Mouse (Mus musculus) liver, embryonic 11.5 days (tissue): ENCODE measurements around the gene Sycp2. TPM values are rescaled to one million over a fixed set of nuclear protein-coding genes. Genes with fewer than 3 reads are reported as not detected.

Source experiments
- ATAC-seq: fragments of 200-750 bp; cut with Nextera tagmentation; replicated peaks from 2 replicates; pipeline ENCODE4 v1.8.0; 2017; ENCODE audit warnings: moderate number of reproducible peaks, mild to moderate bottlenecking, moderate TSS enrichment, moderate library complexity; ENCODE audit not compliant: low FRiP score
- DNase-seq: peaks from one replicate; pipeline ENCODE4 v3.0.0-alpha.2; 2017; ENCODE audit warnings: low spot score
- H3K27ac ChIP-seq: fragments of 300-500 bp; sonication (generic); 2 replicates; pipeline ENCODE4 v1.5.1; 2014; ENCODE audit warnings: mild to moderate bottlenecking, low read depth, low read length, control low read depth
- H3K27me3 ChIP-seq: fragments of 300-500 bp; sonication (generic); replicated peaks from 2 replicates; pipeline ENCODE4 v1.6.1; 2014; ENCODE audit warnings: low read length, mixed read lengths; ENCODE audit not compliant: control insufficient read depth, insufficient read depth
- H3K36me3 ChIP-seq: fragments of 300-500 bp; sonication (generic); 2 replicates; pipeline ENCODE4 v1.6.1; 2014; ENCODE audit warnings: mild to moderate bottlenecking, low read length, moderate library complexity, mixed read lengths; ENCODE audit not compliant: control insufficient read depth, insufficient read depth
- H3K4me1 ChIP-seq: fragments of 300-500 bp; sonication (generic); replicated peaks from 2 replicates; pipeline ENCODE4 v1.6.1; 2014; ENCODE audit warnings: low read length, mixed read lengths; ENCODE audit not compliant: control insufficient read depth, insufficient read depth
- H3K4me2 ChIP-seq: fragments of 300-500 bp; sonication (generic); 2 replicates; pipeline ENCODE4 v1.6.1; 2014; ENCODE audit warnings: mild to moderate bottlenecking, control low read depth, moderate library complexity
- H3K4me3 ChIP-seq: fragments of 300-500 bp; sonication (generic); 2 replicates; pipeline ENCODE4 v1.5.1; 2014; ENCODE audit warnings: low read depth, low read length, control low read depth
- H3K9ac ChIP-seq: fragments of 300-500 bp; sonication (generic); 2 replicates; pipeline ENCODE4 v1.6.1; 2014; ENCODE audit warnings: low read depth, low read length, control low read depth
- H3K9me3 ChIP-seq: fragments of 300-500 bp; sonication (generic); 2 replicates; pipeline ENCODE4 v1.6.1; 2016; ENCODE audit warnings: low read length, inconsistent platforms, mixed read lengths; ENCODE audit not compliant: control insufficient read depth
- WGBS: fragments of 180-500 bp; shearing (Covaris S2); extraction: QIAGEN DNeasy Blood & Tissue Kit; methylation state at CpG from one replicate; pipeline ENCODE4 v1.1.7; 2014; 5-methylcytosine and 5-hydroxymethylcytosine counted together
- polyA plus RNA-seq: library from polyadenylated mRNA; unstranded; fragments of >200 nt; fragmentation: Nextera tagmentation; extraction: Ambion mirVana; gene quantifications from 2 replicates; pipeline ENCODE4 v1.2.1, GENCODE M21; 2014

The Sycp2 gene
- polyA plus RNA-seq, 1 experiment from 2014 or later = not detected

GRCm38 (mm10) chr2:178420576-178420975, 13.1 kb upstream of the Sycp2 start:
- H3K4me1 ChIP-seq = peaks cover 7% of the 10 kb centered on the region
- 85% methylated on average over 9 of the region's 9 CpGs for WGBS
- DNase-seq (no peak), ATAC-seq (no peak)
- H3K27me3 ChIP-seq = no peaks in the 10 kb centered on the region
- H3K4me3 ChIP-seq = no peak overlapping the region
- H3K36me3 ChIP-seq = peaks cover 4% of the 10 kb centered on the region; the same call in 1 of the 2 replicates
- no peak overlapping the region for H3K9ac ChIP-seq
- no peaks in the 10 kb centered on the region for H3K9me3 ChIP-seq
- no peak overlapping the region for H3K27ac ChIP-seq
- no peak overlapping the region for H3K4me2 ChIP-seq

GRCm38 (mm10) chr2:178416970-178417369, 9.5 kb upstream of the Sycp2 start:
- H3K27me3 ChIP-seq = peaks cover 20% of the 10 kb centered on the region
- no peaks in the 10 kb centered on the region for H3K9me3 ChIP-seq
- peaks cover 4% of the 10 kb centered on the region; the same call in 1 of the 2 replicates for H3K36me3 ChIP-seq
- H3K4me1 ChIP-seq = peaks cover 7% of the 10 kb centered on the region
- H3K27ac ChIP-seq = no peak overlapping the region
- WGBS = 56% methylated on average over 4 of the region's 4 CpGs
- DNase-seq (no peak), ATAC-seq (peak; percentile 44)
- H3K4me2 ChIP-seq = peak overlapping the region; percentile 46; the same call in 1 of the 2 replicates
- no peak overlapping the region for H3K9ac ChIP-seq
- H3K4me3 ChIP-seq = no peak overlapping the region

- ATAC-seq = peak; percentile 53
- H3K27me3 ChIP-seq = peaks cover 20% of the 10 kb centered on the region
- 35% methylated on average over 13 of the region's 13 CpGs for WGBS
- peaks cover 4% of the 10 kb centered on the region; the same call in 1 of the 2 replicates for H3K36me3 ChIP-seq
- DNase-seq = no peak
- H3K9ac ChIP-seq = no peak overlapping the region
- no peaks in the 10 kb centered on the region for H3K9me3 ChIP-seq
- H3K4me2 ChIP-seq = peak overlapping the region; percentile 46
- no peak overlapping the region for H3K4me3 ChIP-seq
- H3K27ac ChIP-seq = no peak overlapping the region; the same call in 1 of the 2 replicates
- H3K4me1 ChIP-seq = peaks cover 7% of the 10 kb centered on the region
Measured at GRCm38 (mm10) chr2:178416427-178416826, 8.9 kb upstream of the Sycp2 start.

GRCm38 (mm10) chr2:178415150-178415448, 7.6 kb upstream of the Sycp2 start:
- Histone ChIP-seq H3K9ac (no peak overlapping the region), H3K36me3 (peaks cover 4% of the 10 kb centered on the region; the same call in 1 of the 2 replicates), H3K4me3 (peak overlapping the region; percentile 68; the same call in 1 of the 2 replicates), H3K9me3 (no peaks in the 10 kb centered on the region), H3K4me2 (peak overlapping the region; percentile 93), H3K27ac (no peak overlapping the region), H3K27me3 (peaks cover 20% of the 10 kb centered on the region), H3K4me1 (peaks cover 7% of the 10 kb centered on the region)
- 44% methylated on average over 3 of the region's 3 CpGs for whole genome bisulfite sequencing
- ATAC-seq = no peak
- no peak for DNase-seq

GRCm38 (mm10) chr2:178414261-178415149, 7.0 kb upstream of the Sycp2 start, which contains the start of the genes Ppp1r3d and Fam217b:
Ppp1r3d (minus strand) TSS chr2:178414472.
Fam217b (plus strand) TSS chr2:178414524.
- Histone ChIP-seq H3K9ac (peak within 1 kb of the TSS; percentile 48; the same call in 1 of the 2 replicates), H3K4me2 (peak within 1 kb of the TSS; percentile 93), H3K9me3 (no peaks in the 10 kb centered on the region), H3K27me3 (peaks cover 20% of the 10 kb centered on the region), H3K4me3 (peak within 1 kb of the TSS; percentile 68), H3K36me3 (peaks cover 4% of the 10 kb centered on the region; the same call in 1 of the 2 replicates), H3K27ac (no peak within 1 kb of the TSS; the same call in 1 of the 2 replicates), H3K4me1 (peaks cover 7% of the 10 kb centered on the region)
- ATAC-seq = peak; percentile 51
- WGBS = under 1% methylated on average over 72 of the region's 74 CpGs
- DNase-seq = no peak

- DNase-seq (no peak), ATAC-seq (no peak)
- Histone ChIP-seq H3K9ac (peak overlapping the region; percentile 48; the same call in 1 of the 2 replicates), H3K9me3 (no peaks in the 10 kb centered on the region), H3K36me3 (peaks cover 4% of the 10 kb centered on the region; the same call in 1 of the 2 replicates), H3K4me1 (peaks cover 7% of the 10 kb centered on the region), H3K27me3 (peaks cover 20% of the 10 kb centered on the region), H3K4me3 (peak overlapping the region; percentile 68), H3K27ac (no peak overlapping the region), H3K4me2 (peak overlapping the region; percentile 93)
- WGBS = 15% methylated on average over 75 of the region's 75 CpGs
Measured at GRCm38 (mm10) chr2:178413481-178414260, 6.2 kb upstream of the Sycp2 start.

- no peaks in the 10 kb centered on the region for H3K9me3 ChIP-seq
- ATAC-seq (no peak), DNase-seq (no peak)
- 63% methylated on average over 13 of the region's 13 CpGs for WGBS
- peaks cover 3% of the 10 kb centered on the region; the same call in 1 of the 2 replicates for H3K36me3 ChIP-seq
- H3K27me3 ChIP-seq = peaks cover 20% of the 10 kb centered on the region
- H3K4me3 ChIP-seq = peak overlapping the region; percentile 68
- no peak overlapping the region for H3K9ac ChIP-seq
- H3K4me2 ChIP-seq = peak overlapping the region; percentile 93; the same call in 1 of the 2 replicates
- peaks cover 7% of the 10 kb centered on the region for H3K4me1 ChIP-seq
- H3K27ac ChIP-seq = no peak overlapping the region
Measured at GRCm38 (mm10) chr2:178413081-178413480, 5.6 kb upstream of the Sycp2 start.

- H3K4me2 ChIP-seq = no peak overlapping the region
- ATAC-seq = no peak
- H3K27me3 ChIP-seq = peaks cover 20% of the 10 kb centered on the region
- H3K9me3 ChIP-seq = no peaks in the 10 kb centered on the region
- H3K27ac ChIP-seq = no peak overlapping the region
- 54% methylated on average over 6 of the region's 6 CpGs for WGBS
- no peak overlapping the region for H3K9ac ChIP-seq
- no peaks in the 10 kb centered on the region for H3K36me3 ChIP-seq
- no peak for DNase-seq
- peaks cover 7% of the 10 kb centered on the region for H3K4me1 ChIP-seq
- no peak overlapping the region for H3K4me3 ChIP-seq
Measured at GRCm38 (mm10) chr2:178412598-178412997, 5.1 kb upstream of the Sycp2 start.
